Mouse (Mus musculus) lung, adult 2 months (tissue): Measurements from ENCODE around the gene Slc22a16.

Source experiments
- CTCF ChIP-seq: fragments of 200-500 bp; IDR thresholded peaks from 2 replicates; pipeline ENCODE4 v1.5.1; 2011; ENCODE audit warnings: mild to moderate bottlenecking, low read length, control low read depth; ENCODE audit not compliant: insufficient read depth
- POLR2A ChIP-seq: fragments of 200-500 bp; IDR thresholded peaks from 2 replicates; pipeline ENCODE4 v1.6.1; 2011; ENCODE audit warnings: low read depth, mild to moderate bottlenecking, control low read depth, low read length, borderline replicate concordance; ENCODE audit errors: extremely low read depth

GRCm38 (mm10) chr10:40604706-40605394 is 34.7 kb downstream of the Slc22a16 start:
- TF ChIP-seq CTCF, result no peak
- no peak for TF ChIP-seq POLR2A
